Mouse (Mus musculus) liver, adult 2 months (tissue): Measurements from ENCODE around the gene Pparg.

Experiments used
- CTCF ChIP-seq: fragments of 200-500 bp; IDR thresholded peaks from 2 replicates; pipeline ENCODE4 v1.5.1; 2011; ENCODE audit warnings: low read depth, low read length, control low read depth
- POLR2A ChIP-seq: fragments of 200-500 bp; IDR thresholded peaks from 2 replicates; pipeline ENCODE4 v1.6.1; 2011; ENCODE audit warnings: low read length, control low read depth; ENCODE audit not compliant: insufficient read depth; ENCODE audit errors: extremely low read depth

GRCm38 (mm10) chr6:115432726-115433125 is 72.0 kb downstream of the Pparg start:
- TF ChIP-seq CTCF (no peak), POLR2A (no peak)
